Mouse (Mus musculus): ENCODE data around the gene Gstp3. TPM values are rescaled to one million over a fixed set of nuclear protein-coding genes. Genes with fewer than 3 reads are reported as not detected.
"Not testable (repeated sequence)": the region's sequence is repeated elsewhere in the genome, so short reads cannot be mapped to it uniquely, and the experiment has no call there.

Gstp3 gene
- polyA plus RNA-seq, 1 experiment from 2014 or later = not detected

- H3K27ac ChIP-seq (ENCODE audit: low read length); H3K36me3 ChIP-seq (ENCODE audit: control insufficient read depth, insufficient read depth, low read length); H3K27me3 ChIP-seq (ENCODE audit: control insufficient read depth, insufficient read depth, low read depth, low read length); ATAC-seq; H3K9ac ChIP-seq (ENCODE audit: low read depth, low read length); H3K4me2 ChIP-seq (ENCODE audit: low read length); H3K9me3 ChIP-seq (replicated peaks; ENCODE audit: control insufficient read depth, low read length, poor library complexity, severe bottlenecking); H3K4me3 ChIP-seq (ENCODE audit: low read depth, low read length): not testable (repeated sequence)
- peaks cover 12% of the 10 kb centered on the region for H3K4me1 ChIP-seq (ENCODE audit: control insufficient read depth, insufficient read depth, low read length)
- WGBS = 81% methylated on average over 3 of the region's 4 CpGs
Measured at GRCm38 (mm10) chr19:4041500-4041899, 17.9 kb downstream of the Gstp3 start.

- 86% methylated on average over 5 of the region's 5 CpGs for WGBS
- not testable (repeated sequence) for H3K4me3 ChIP-seq (ENCODE audit: low read depth, low read length); H3K9me3 ChIP-seq (replicated peaks; ENCODE audit: control insufficient read depth, low read length, poor library complexity, severe bottlenecking); ATAC-seq; H3K27me3 ChIP-seq (ENCODE audit: control insufficient read depth, insufficient read depth, low read depth, low read length); H3K9ac ChIP-seq (ENCODE audit: low read depth, low read length); H3K36me3 ChIP-seq (ENCODE audit: control insufficient read depth, insufficient read depth, low read length); H3K27ac ChIP-seq (ENCODE audit: low read length); H3K4me2 ChIP-seq (ENCODE audit: low read length)
- peaks cover 14% of the 10 kb centered on the region for H3K4me1 ChIP-seq (ENCODE audit: control insufficient read depth, insufficient read depth, low read length)
Measured at GRCm38 (mm10) chr19:4040941-4041340, 18.4 kb downstream of the Gstp3 start.

- Histone ChIP-seq H3K9me3 (replicated peaks; ENCODE audit: control insufficient read depth, low read length, poor library complexity, severe bottlenecking) (no peaks in the 10 kb centered on the region), H3K27me3 (ENCODE audit: control insufficient read depth, insufficient read depth, low read depth, low read length) (no peaks in the 10 kb centered on the region), H3K9ac (ENCODE audit: low read depth, low read length) (peak within 1 kb of the TSS; percentile 83), H3K36me3 (ENCODE audit: control insufficient read depth, insufficient read depth, low read length) (no peaks in the 10 kb centered on the region), H3K4me3 (ENCODE audit: low read depth, low read length) (peak within 1 kb of the TSS; percentile 73), H3K4me1 (ENCODE audit: control insufficient read depth, insufficient read depth, low read length) (peaks cover 14% of the 10 kb centered on the region), H3K4me2 (ENCODE audit: low read length) (peak within 1 kb of the TSS; percentile 82), H3K27ac (ENCODE audit: low read length) (peak within 1 kb of the TSS; percentile 70)
- under 1% methylated on average over 26 of the region's 26 CpGs for WGBS
- ATAC-seq = peak; percentile 92
Measured at GRCm38 (mm10) chr19:4037788-4038232, 21.6 kb downstream of the Gstp3 start, which contains the start of gene Gstp1. Gene Gstp1 (minus strand): TSS chr19:4037985.

GRCm38 (mm10) chr19:4037154-4037787, 22.1 kb downstream of the Gstp3 start:
- Histone ChIP-seq H3K4me3 (ENCODE audit: low read depth, low read length) (peak overlapping the region; percentile 73), H3K9ac (ENCODE audit: low read depth, low read length) (peak overlapping the region; percentile 83), H3K27ac (ENCODE audit: low read length) (peak overlapping the region; percentile 70), H3K4me1 (ENCODE audit: control insufficient read depth, insufficient read depth, low read length) (peaks cover 14% of the 10 kb centered on the region), H3K4me2 (ENCODE audit: low read length) (peak overlapping the region; percentile 82)
- not testable (repeated sequence) for H3K9me3 ChIP-seq (replicated peaks; ENCODE audit: control insufficient read depth, low read length, poor library complexity, severe bottlenecking); H3K36me3 ChIP-seq (ENCODE audit: control insufficient read depth, insufficient read depth, low read length); H3K27me3 ChIP-seq (ENCODE audit: control insufficient read depth, insufficient read depth, low read depth, low read length)
- 20% methylated on average over 7 of the region's 8 CpGs for WGBS
- peak; percentile 63 for ATAC-seq

- WGBS = 75% methylated on average over 12 of the region's 12 CpGs
- Histone ChIP-seq H3K4me3 (ENCODE audit: low read depth, low read length) (no peak overlapping the region), H3K27me3 (ENCODE audit: control insufficient read depth, insufficient read depth, low read depth, low read length) (no peaks in the 10 kb centered on the region), H3K4me2 (ENCODE audit: low read length) (peak overlapping the region; percentile 37), H3K36me3 (ENCODE audit: control insufficient read depth, insufficient read depth, low read length) (no peaks in the 10 kb centered on the region), H3K9ac (ENCODE audit: low read depth, low read length) (no peak overlapping the region), H3K4me1 (ENCODE audit: control insufficient read depth, insufficient read depth, low read length) (peaks cover 14% of the 10 kb centered on the region), H3K27ac (ENCODE audit: low read length) (no peak overlapping the region), H3K9me3 (replicated peaks; ENCODE audit: control insufficient read depth, low read length, poor library complexity, severe bottlenecking) (no peaks in the 10 kb centered on the region)
- ATAC-seq = no peak
Measured at GRCm38 (mm10) chr19:4036327-4037045, 22.9 kb downstream of the Gstp3 start.

GRCm38 (mm10) chr19:4033742-4034141, 25.6 kb downstream of the Gstp3 start:
- 47% methylated on average over 5 of the region's 5 CpGs for WGBS
- Histone ChIP-seq H3K4me3 (ENCODE audit: low read depth, low read length) (no peak overlapping the region), H3K9me3 (replicated peaks; ENCODE audit: control insufficient read depth, low read length, poor library complexity, severe bottlenecking) (no peaks in the 10 kb centered on the region), H3K27ac (ENCODE audit: low read length) (no peak overlapping the region), H3K27me3 (ENCODE audit: control insufficient read depth, insufficient read depth, low read depth, low read length) (no peaks in the 10 kb centered on the region), H3K36me3 (ENCODE audit: control insufficient read depth, insufficient read depth, low read length) (no peaks in the 10 kb centered on the region), H3K4me1 (ENCODE audit: control insufficient read depth, insufficient read depth, low read length) (peaks cover 14% of the 10 kb centered on the region), H3K4me2 (ENCODE audit: low read length) (no peak overlapping the region), H3K9ac (ENCODE audit: low read depth, low read length) (no peak overlapping the region)
- no peak for ATAC-seq

- H3K4me2 ChIP-seq (ENCODE audit: low read length) = no peak overlapping the region
- no peaks in the 10 kb centered on the region for H3K27me3 ChIP-seq (ENCODE audit: control insufficient read depth, insufficient read depth, low read depth, low read length)
- 89% methylated on average over 3 of the region's 3 CpGs for WGBS
- no peak for ATAC-seq
- H3K9ac ChIP-seq (ENCODE audit: low read depth, low read length) = no peak overlapping the region
- no peaks in the 10 kb centered on the region for H3K9me3 ChIP-seq (replicated peaks; ENCODE audit: control insufficient read depth, low read length, poor library complexity, severe bottlenecking)
- peaks cover 11% of the 10 kb centered on the region for H3K4me1 ChIP-seq (ENCODE audit: control insufficient read depth, insufficient read depth, low read length)
- H3K36me3 ChIP-seq (ENCODE audit: control insufficient read depth, insufficient read depth, low read length) = no peaks in the 10 kb centered on the region
- no peak overlapping the region for H3K4me3 ChIP-seq (ENCODE audit: low read depth, low read length)
- no peak overlapping the region for H3K27ac ChIP-seq (ENCODE audit: low read length)
Measured at GRCm38 (mm10) chr19:4033298-4033697, 26.1 kb downstream of the Gstp3 start.

- H3K4me1 ChIP-seq (ENCODE audit: control insufficient read depth, insufficient read depth, low read length) = peaks cover 7% of the 10 kb centered on the region; the same call in 1 of the 2 replicates
- 52% methylated on average over 7 of the region's 7 CpGs for WGBS
- no peak overlapping the region for H3K4me2 ChIP-seq (ENCODE audit: low read length)
- no peak for ATAC-seq
- H3K4me3 ChIP-seq (ENCODE audit: low read depth, low read length) = no peak overlapping the region
- no peaks in the 10 kb centered on the region for H3K9me3 ChIP-seq (replicated peaks; ENCODE audit: control insufficient read depth, low read length, poor library complexity, severe bottlenecking)
- H3K27ac ChIP-seq (ENCODE audit: low read length) = no peak overlapping the region
- no peaks in the 10 kb centered on the region for H3K36me3 ChIP-seq (ENCODE audit: control insufficient read depth, insufficient read depth, low read length)
- H3K27me3 ChIP-seq (ENCODE audit: control insufficient read depth, insufficient read depth, low read depth, low read length) = no peaks in the 10 kb centered on the region
- H3K9ac ChIP-seq (ENCODE audit: low read depth, low read length) = no peak overlapping the region
Measured at GRCm38 (mm10) chr19:4032668-4033067, 26.7 kb downstream of the Gstp3 start.

- Histone ChIP-seq H3K9ac (ENCODE audit: low read depth, low read length) (no peak overlapping the region), H3K27me3 (ENCODE audit: control insufficient read depth, insufficient read depth, low read depth, low read length) (no peaks in the 10 kb centered on the region), H3K36me3 (ENCODE audit: control insufficient read depth, insufficient read depth, low read length) (no peaks in the 10 kb centered on the region), H3K27ac (ENCODE audit: low read length) (no peak overlapping the region), H3K4me3 (ENCODE audit: low read depth, low read length) (no peak overlapping the region), H3K4me2 (ENCODE audit: low read length) (no peak overlapping the region), H3K9me3 (replicated peaks; ENCODE audit: control insufficient read depth, low read length, poor library complexity, severe bottlenecking) (no peaks in the 10 kb centered on the region), H3K4me1 (ENCODE audit: control insufficient read depth, insufficient read depth, low read length) (no peaks in the 10 kb centered on the region)
- no peak for ATAC-seq
Measured at GRCm38 (mm10) chr19:4027576-4027975, 31.8 kb downstream of the Gstp3 start.

Data from midbrain, embryonic 16.5 days (tissue).